Mouse (Mus musculus) hindbrain, embryonic 14.5 days (tissue): Measurements from ENCODE around the gene St6galnac4. TPM values are rescaled to one million over a fixed set of nuclear protein-coding genes. Genes with fewer than 3 reads are reported as not detected.

Experiments used
- ATAC-seq: fragments of 200-750 bp; cut with Nextera tagmentation; 2 replicates; pipeline ENCODE4 v1.8.0; 2017; ENCODE audit warnings: moderate number of reproducible peaks, mild to moderate bottlenecking, moderate TSS enrichment, moderate library complexity; ENCODE audit not compliant: low FRiP score
- DNase-seq: peaks from one replicate; pipeline ENCODE4 v3.0.0-alpha.2; 2015; ENCODE audit warnings: low spot score
- H3K27ac ChIP-seq: fragments of 300-500 bp; sonication (generic); 2 replicates; pipeline ENCODE4 v1.5.1; 2014; ENCODE audit warnings: mild to moderate bottlenecking, moderate library complexity
- H3K27me3 ChIP-seq: fragments of 300-500 bp; sonication (generic); 2 replicates; pipeline ENCODE4 v1.6.1; 2014; ENCODE audit warnings: mild to moderate bottlenecking, low read length, mixed read lengths; ENCODE audit not compliant: control insufficient read depth, insufficient read depth
- H3K36me3 ChIP-seq: fragments of 300-500 bp; sonication (generic); replicated peaks from 2 replicates; pipeline ENCODE4 v1.6.1; 2014; ENCODE audit not compliant: control insufficient read depth, insufficient read depth
- H3K4me1 ChIP-seq: fragments of 300-500 bp; sonication (generic); replicated peaks from 2 replicates; pipeline ENCODE4 v1.6.1; 2014; ENCODE audit warnings: antibody characterized with exemption, low read length, mixed read lengths; ENCODE audit not compliant: control insufficient read depth, insufficient read depth
- H3K4me2 ChIP-seq: fragments of 300-500 bp; sonication (generic); replicated peaks from 2 replicates; pipeline ENCODE4 v1.6.1; 2014; ENCODE audit warnings: mild to moderate bottlenecking, moderate library complexity
- H3K4me3 ChIP-seq: fragments of 300-500 bp; sonication (generic); replicated peaks from 2 replicates; pipeline ENCODE4 v1.5.1; 2014; ENCODE audit warnings: mild to moderate bottlenecking, low read length
- H3K9ac ChIP-seq: fragments of 300-500 bp; sonication (generic); 2 replicates; pipeline ENCODE4 v1.6.1; 2014
- H3K9me3 ChIP-seq: fragments of 300-500 bp; sonication (generic); 2 replicates; pipeline ENCODE4 v1.6.1; 2016; ENCODE audit warnings: low read length; ENCODE audit not compliant: control insufficient read depth
- WGBS: fragments of 180-500 bp; shearing (Covaris S2); extraction: QIAGEN DNeasy Blood & Tissue Kit; methylation state at CpG from one replicate; pipeline ENCODE4 v1.1.7; 2014; 5-methylcytosine and 5-hydroxymethylcytosine counted together
- polyA plus RNA-seq: library from polyadenylated mRNA; unstranded; fragments of >200 nt; fragmentation: Nextera tagmentation; extraction: Ambion mirVana; gene quantifications from 2 replicates; pipeline ENCODE4 v1.2.1, GENCODE M21; 2014

The St6galnac4 gene
- polyA plus RNA-seq, 1 experiment from 2014 or later, result 32.3 TPM

- no peak overlapping the region for H3K4me2 ChIP-seq
- ATAC-seq (0 out of 2 replicates have a peak, but pooled peaks have one; percentile 37), DNase-seq (no peak)
- H3K4me3 ChIP-seq, result no peak overlapping the region
- H3K4me1 ChIP-seq, result no peaks in the 10 kb centered on the region
- H3K9me3 ChIP-seq, result no peaks in the 10 kb centered on the region
- H3K27me3 ChIP-seq, result no peaks in the 10 kb centered on the region
- no peak overlapping the region for H3K9ac ChIP-seq
- WGBS, result 36% methylated on average over 11 of the region's 11 CpGs
- H3K36me3 ChIP-seq, result no peaks in the 10 kb centered on the region; the same call in 1 of the 2 replicates
- H3K27ac ChIP-seq, result no peak overlapping the region
These were observed 50.9 kb downstream of the St6galnac4 start for GRCm38 (mm10) chr2:32637778-32638281.

- ATAC-seq, result no peak
- 100% methylated on average over 1 of the region's 1 CpGs for WGBS
These were observed 52.7 kb downstream of the St6galnac4 start for GRCm38 (mm10) chr2:32639632-32640031.

GRCm38 (mm10) chr2:32640550-32641051 is 53.7 kb downstream of the St6galnac4 start:
- Histone ChIP-seq H3K4me2 (no peak overlapping the region), H3K36me3 (no peaks in the 10 kb centered on the region), H3K27ac (no peak overlapping the region), H3K4me3 (no peak overlapping the region), H3K4me1 (no peaks in the 10 kb centered on the region), H3K9me3 (no peaks in the 10 kb centered on the region), H3K27me3 (no peaks in the 10 kb centered on the region), H3K9ac (no peak overlapping the region)
- 57% methylated on average over 6 of the region's 6 CpGs for WGBS
- ATAC-seq (no peak), DNase-seq (no peak)

More at GRCm38 (mm10) chr2:32639632-32640031, 52.7 kb downstream of the St6galnac4 start:
- no peak overlapping the region for H3K4me2 ChIP-seq
- H3K9me3 ChIP-seq, result no peaks in the 10 kb centered on the region
- H3K27me3 ChIP-seq, result no peaks in the 10 kb centered on the region
- no peak overlapping the region for H3K27ac ChIP-seq
- no peak overlapping the region for H3K9ac ChIP-seq
- no peak overlapping the region for H3K4me3 ChIP-seq
- H3K4me1 ChIP-seq, result no peaks in the 10 kb centered on the region
- DNase-seq, result no peak
- no peaks in the 10 kb centered on the region for H3K36me3 ChIP-seq

GRCm38 (mm10) chr2:32641810-32642209 is 54.9 kb downstream of the St6galnac4 start:
- Histone ChIP-seq H3K4me3 (no peak overlapping the region), H3K36me3 (no peaks in the 10 kb centered on the region), H3K9ac (no peak overlapping the region), H3K9me3 (no peaks in the 10 kb centered on the region), H3K4me2 (no peak overlapping the region), H3K4me1 (no peaks in the 10 kb centered on the region), H3K27ac (no peak overlapping the region), H3K27me3 (no peaks in the 10 kb centered on the region)
- ATAC-seq, result no peak
- WGBS, result 85% methylated on average over 5 of the region's 5 CpGs
- no peak for DNase-seq

GRCm38 (mm10) chr2:32642813-32643212 is 55.9 kb downstream of the St6galnac4 start:
- no peak overlapping the region for H3K4me3 ChIP-seq
- H3K9ac ChIP-seq, result no peak overlapping the region
- no peak overlapping the region for H3K4me2 ChIP-seq
- DNase-seq, result no peak
- no peak for ATAC-seq
- H3K27me3 ChIP-seq, result no peaks in the 10 kb centered on the region
- H3K27ac ChIP-seq, result no peak overlapping the region
- no peaks in the 10 kb centered on the region for H3K9me3 ChIP-seq
- H3K36me3 ChIP-seq, result no peaks in the 10 kb centered on the region
- 68% methylated on average over 7 of the region's 7 CpGs for WGBS
- no peaks in the 10 kb centered on the region for H3K4me1 ChIP-seq

GRCm38 (mm10) chr2:32644083-32644482 is 57.2 kb downstream of the St6galnac4 start:
- DNase-seq, result no peak
- no peak overlapping the region for H3K4me2 ChIP-seq
- no peak overlapping the region for H3K9ac ChIP-seq
- no peaks in the 10 kb centered on the region for H3K27me3 ChIP-seq
- 84% methylated on average over 9 of the region's 9 CpGs for WGBS
- ATAC-seq, result no peak
- H3K36me3 ChIP-seq, result no peaks in the 10 kb centered on the region
- no peaks in the 10 kb centered on the region for H3K9me3 ChIP-seq
- no peak overlapping the region for H3K27ac ChIP-seq
- no peak overlapping the region for H3K4me3 ChIP-seq
- H3K4me1 ChIP-seq, result no peaks in the 10 kb centered on the region

GRCm38 (mm10) chr2:32644799-32645475 is 58.0 kb downstream of the St6galnac4 start:
- H3K36me3 ChIP-seq, result no peaks in the 10 kb centered on the region
- no peak overlapping the region for H3K27ac ChIP-seq
- 86% methylated on average over 8 of the region's 8 CpGs for WGBS
- H3K9ac ChIP-seq, result no peak overlapping the region
- H3K27me3 ChIP-seq, result no peaks in the 10 kb centered on the region
- no peaks in the 10 kb centered on the region for H3K9me3 ChIP-seq
- DNase-seq (no peak), ATAC-seq (no peak)
- H3K4me1 ChIP-seq, result no peaks in the 10 kb centered on the region
- H3K4me3 ChIP-seq, result no peak overlapping the region
- H3K4me2 ChIP-seq, result no peak overlapping the region

GRCm38 (mm10) chr2:32645647-32646046 is 58.8 kb downstream of the St6galnac4 start:
- DNase-seq (no peak), ATAC-seq (no peak)
- Histone ChIP-seq H3K4me3 (no peak overlapping the region), H3K36me3 (no peaks in the 10 kb centered on the region), H3K4me1 (no peaks in the 10 kb centered on the region), H3K9me3 (no peaks in the 10 kb centered on the region), H3K4me2 (no peak overlapping the region), H3K9ac (no peak overlapping the region), H3K27me3 (no peaks in the 10 kb centered on the region), H3K27ac (no peak overlapping the region)
- WGBS, result 60% methylated on average over 3 of the region's 3 CpGs

- 58% methylated on average over 31 of the region's 31 CpGs for WGBS
- ATAC-seq (no peak), DNase-seq (no peak)
- H3K4me1 ChIP-seq, result no peaks in the 10 kb centered on the region
- no peaks in the 10 kb centered on the region for H3K36me3 ChIP-seq
- H3K9ac ChIP-seq, result peak within 1 kb of the TSS; percentile 2; the same call in 1 of the 2 replicates
- no peaks in the 10 kb centered on the region for H3K27me3 ChIP-seq
- peak within 1 kb of the TSS; percentile 25; the same call in 1 of the 2 replicates for H3K4me2 ChIP-seq
- H3K9me3 ChIP-seq, result no peaks in the 10 kb centered on the region
- H3K27ac ChIP-seq, result peak within 1 kb of the TSS; percentile 43; the same call in 1 of the 2 replicates
- peak within 1 kb of the TSS; percentile 26 for H3K4me3 ChIP-seq
These were observed 59.6 kb downstream of the St6galnac4 start, which contains the start of gene Eng for GRCm38 (mm10) chr2:32646379-32647056. Gene Eng (plus strand): TSS chr2:32646595.
